Mouse (Mus musculus) hindbrain, embryonic 15.5 days (tissue): ENCODE results near the gene Eif3c. TPM values are rescaled to one million over a fixed set of nuclear protein-coding genes. Genes with fewer than 3 reads are reported as not detected.

Experiments
- ATAC-seq: fragments of 200-750 bp; cut with Nextera tagmentation; 2 replicates; pipeline ENCODE4 v1.8.0; 2017; ENCODE audit warnings: low read depth, moderate number of reproducible peaks, moderate TSS enrichment; ENCODE audit not compliant: low FRiP score
- H3K27ac ChIP-seq: fragments of 300-500 bp; sonication (generic); replicated peaks from 2 replicates; pipeline ENCODE4 v1.5.1; 2015; ENCODE audit warnings: mild to moderate bottlenecking, inconsistent platforms
- H3K27me3 ChIP-seq: fragments of 300-500 bp; sonication (generic); 2 replicates; pipeline ENCODE4 v1.6.1; 2015; ENCODE audit warnings: control low read depth, inconsistent platforms
- H3K36me3 ChIP-seq: fragments of 300-500 bp; sonication (generic); 2 replicates; pipeline ENCODE4 v1.6.1; 2015; ENCODE audit warnings: control low read depth, inconsistent platforms
- H3K4me1 ChIP-seq: fragments of 300-500 bp; sonication (generic); replicated peaks from 2 replicates; pipeline ENCODE4 v1.6.1; 2015; ENCODE audit warnings: control low read depth, inconsistent platforms
- H3K4me2 ChIP-seq: fragments of 300-500 bp; sonication (generic); 2 replicates; pipeline ENCODE4 v1.6.1; 2015; ENCODE audit warnings: moderate library complexity, mild to moderate bottlenecking, inconsistent platforms
- H3K4me3 ChIP-seq: fragments of 300-500 bp; sonication (generic); 2 replicates; pipeline ENCODE4 v1.5.1; 2015; ENCODE audit warnings: mild to moderate bottlenecking, inconsistent platforms
- H3K9ac ChIP-seq: fragments of 300-500 bp; sonication (generic); 2 replicates; pipeline ENCODE4 v1.6.1; 2015; ENCODE audit warnings: inconsistent platforms
- H3K9me3 ChIP-seq: fragments of 300-500 bp; sonication (generic); 2 replicates; pipeline ENCODE4 v1.6.1; 2016; ENCODE audit warnings: control low read depth, inconsistent platforms
- WGBS: fragments of 180-500 bp; shearing (Covaris S2); methylation state at CpG from one replicate; pipeline ENCODE4 v1.1.7; 2015; 5-methylcytosine and 5-hydroxymethylcytosine counted together
- polyA plus RNA-seq: library from polyadenylated mRNA; unstranded; fragments of >200 nt; fragmentation: Nextera tagmentation; extraction: Ambion mirVana; gene quantifications from 2 replicates; pipeline ENCODE4 v1.2.1, GENCODE M21; 2015

The Eif3c gene
- polyA plus RNA-seq: 176 and 179 TPM in 2 replicates

- WGBS: under 1% methylated on average over 46 of the region's 46 CpGs
- H3K27me3 ChIP-seq: no peaks in the 10 kb centered on the region
- no peaks in the 10 kb centered on the region for H3K9me3 ChIP-seq
- peak within 1 kb of the TSS; percentile 98 for H3K4me3 ChIP-seq
- H3K4me2 ChIP-seq: peak within 1 kb of the TSS; percentile 75
- H3K27ac ChIP-seq: peak within 1 kb of the TSS; percentile 84
- H3K4me1 ChIP-seq: peaks cover 12% of the 10 kb centered on the region
- H3K36me3 ChIP-seq: peaks cover 25% of the 10 kb centered on the region
- ATAC-seq: peak; percentile 95
- H3K9ac ChIP-seq: peak within 1 kb of the TSS; percentile 87
Observed at GRCm38 (mm10) chr7:126566094-126566765, at the start of gene Eif3c. TSS of gene Eif3c (minus strand) at chr7:126566411.

- no peaks in the 10 kb centered on the region for H3K27me3 ChIP-seq
- no peak overlapping the region for H3K27ac ChIP-seq
- no peak overlapping the region for H3K9ac ChIP-seq
- ATAC-seq: no peak
- no peak overlapping the region for H3K4me2 ChIP-seq
- no peaks in the 10 kb centered on the region for H3K9me3 ChIP-seq
- WGBS: 78% methylated on average over 3 of the region's 3 CpGs
- H3K36me3 ChIP-seq: no peaks in the 10 kb centered on the region
- H3K4me1 ChIP-seq: no peaks in the 10 kb centered on the region
- no peak overlapping the region for H3K4me3 ChIP-seq
Observed at GRCm38 (mm10) chr7:126612736-126613135, 46.5 kb upstream of the Eif3c start.

- no peaks in the 10 kb centered on the region for H3K27me3 ChIP-seq
- H3K9me3 ChIP-seq: no peaks in the 10 kb centered on the region
- no peak overlapping the region for H3K9ac ChIP-seq
- 88% methylated on average over 5 of the region's 5 CpGs for WGBS
- no peak overlapping the region for H3K27ac ChIP-seq
- H3K4me1 ChIP-seq: no peaks in the 10 kb centered on the region
- no peaks in the 10 kb centered on the region for H3K36me3 ChIP-seq
- no peak overlapping the region for H3K4me3 ChIP-seq
- H3K4me2 ChIP-seq: no peak overlapping the region
- ATAC-seq: no peak
Observed at GRCm38 (mm10) chr7:126607796-126608195, 41.6 kb upstream of the Eif3c start.

GRCm38 (mm10) chr7:126607064-126607463 is 40.9 kb upstream of the Eif3c start:
- ATAC-seq: no peak
- Histone ChIP-seq H3K9ac (no peak overlapping the region), H3K9me3 (no peaks in the 10 kb centered on the region), H3K4me3 (no peak overlapping the region), H3K4me1 (no peaks in the 10 kb centered on the region), H3K4me2 (no peak overlapping the region), H3K36me3 (no peaks in the 10 kb centered on the region), H3K27me3 (no peaks in the 10 kb centered on the region), H3K27ac (no peak overlapping the region)
- 86% methylated on average over 3 of the region's 3 CpGs for WGBS

- no peak for ATAC-seq
- WGBS: 89% methylated on average over 5 of the region's 5 CpGs
- no peak overlapping the region for H3K4me3 ChIP-seq
Observed at GRCm38 (mm10) chr7:126606611-126607010, 40.4 kb upstream of the Eif3c start.

GRCm38 (mm10) chr7:126602650-126603049 is 36.4 kb upstream of the Eif3c start:
- 84% methylated on average over 3 of the region's 3 CpGs for WGBS
- H3K9ac ChIP-seq: no peak overlapping the region
- no peak overlapping the region for H3K27ac ChIP-seq
- H3K4me2 ChIP-seq: no peak overlapping the region
- H3K27me3 ChIP-seq: no peaks in the 10 kb centered on the region
- no peaks in the 10 kb centered on the region for H3K4me1 ChIP-seq
- no peaks in the 10 kb centered on the region for H3K36me3 ChIP-seq
- ATAC-seq: no peak
- H3K4me3 ChIP-seq: no peak overlapping the region
- no peaks in the 10 kb centered on the region for H3K9me3 ChIP-seq

More at GRCm38 (mm10) chr7:126606611-126607010, 40.4 kb upstream of the Eif3c start:
- Histone ChIP-seq H3K4me1 (no peaks in the 10 kb centered on the region), H3K36me3 (no peaks in the 10 kb centered on the region), H3K27ac (no peak overlapping the region), H3K9ac (no peak overlapping the region), H3K4me2 (no peak overlapping the region), H3K27me3 (no peaks in the 10 kb centered on the region), H3K9me3 (no peaks in the 10 kb centered on the region)

- Histone ChIP-seq H3K36me3 (no peaks in the 10 kb centered on the region), H3K9ac (no peak overlapping the region), H3K4me2 (no peak overlapping the region), H3K27me3 (no peaks in the 10 kb centered on the region), H3K4me1 (no peaks in the 10 kb centered on the region), H3K9me3 (no peaks in the 10 kb centered on the region), H3K27ac (no peak overlapping the region), H3K4me3 (no peak overlapping the region)
- ATAC-seq: no peak
- 43% methylated on average over 5 of the region's 5 CpGs for WGBS
Observed at GRCm38 (mm10) chr7:126601896-126602295, 35.7 kb upstream of the Eif3c start.

- 84% methylated on average over 6 of the region's 6 CpGs for WGBS
- Histone ChIP-seq H3K36me3 (no peaks in the 10 kb centered on the region), H3K4me1 (no peaks in the 10 kb centered on the region), H3K9me3 (no peaks in the 10 kb centered on the region), H3K4me3 (no peak overlapping the region), H3K4me2 (no peak overlapping the region), H3K27me3 (no peaks in the 10 kb centered on the region), H3K9ac (no peak overlapping the region), H3K27ac (no peak overlapping the region)
- ATAC-seq: no peak
Observed at GRCm38 (mm10) chr7:126598919-126599318, 32.7 kb upstream of the Eif3c start.

- no peak overlapping the region for H3K9ac ChIP-seq
- H3K27me3 ChIP-seq: no peaks in the 10 kb centered on the region
- no peak overlapping the region for H3K4me2 ChIP-seq
- no peaks in the 10 kb centered on the region for H3K4me1 ChIP-seq
- WGBS: 69% methylated on average over 6 of the region's 6 CpGs
- ATAC-seq: no peak
- no peaks in the 10 kb centered on the region for H3K36me3 ChIP-seq
- H3K27ac ChIP-seq: no peak overlapping the region
- H3K9me3 ChIP-seq: no peaks in the 10 kb centered on the region
- H3K4me3 ChIP-seq: no peak overlapping the region
Observed at GRCm38 (mm10) chr7:126596414-126596813, 30.2 kb upstream of the Eif3c start.

- no peak for ATAC-seq
- WGBS: 79% methylated on average over 5 of the region's 5 CpGs
Observed at GRCm38 (mm10) chr7:126595890-126596289, 29.7 kb upstream of the Eif3c start.

GRCm38 (mm10) chr7:126594862-126595561 is 28.8 kb upstream of the Eif3c start, which contains the start of gene Il27:
TSS of gene Il27 (minus strand) at chr7:126594941.
- no peak for ATAC-seq
- Histone ChIP-seq H3K27ac (no peak within 1 kb of the TSS), H3K9ac (no peak within 1 kb of the TSS), H3K4me1 (no peaks in the 10 kb centered on the region), H3K36me3 (no peaks in the 10 kb centered on the region), H3K4me2 (no peak within 1 kb of the TSS), H3K9me3 (no peaks in the 10 kb centered on the region), H3K4me3 (no peak within 1 kb of the TSS), H3K27me3 (no peaks in the 10 kb centered on the region)
- 85% methylated on average over 11 of the region's 11 CpGs for WGBS

More at GRCm38 (mm10) chr7:126595890-126596289, 29.7 kb upstream of the Eif3c start:
- no peaks in the 10 kb centered on the region for H3K27me3 ChIP-seq
- H3K4me2 ChIP-seq: no peak overlapping the region
- no peak overlapping the region for H3K9ac ChIP-seq
- no peak overlapping the region for H3K4me3 ChIP-seq
- H3K36me3 ChIP-seq: no peaks in the 10 kb centered on the region
- H3K4me1 ChIP-seq: no peaks in the 10 kb centered on the region
- H3K27ac ChIP-seq: no peak overlapping the region
- H3K9me3 ChIP-seq: no peaks in the 10 kb centered on the region

- no peaks in the 10 kb centered on the region for H3K9me3 ChIP-seq
- no peak for ATAC-seq
Observed at GRCm38 (mm10) chr7:126587779-126588178, 21.6 kb upstream of the Eif3c start.

More at GRCm38 (mm10) chr7:126587779-126588178, 21.6 kb upstream of the Eif3c start:
- Histone ChIP-seq H3K27me3 (peaks cover 3% of the 10 kb centered on the region), H3K36me3 (no peaks in the 10 kb centered on the region), H3K9ac (peak overlapping the region; percentile 21; the same call in 1 of the 2 replicates), H3K4me3 (no peak overlapping the region), H3K4me1 (peaks cover 7% of the 10 kb centered on the region), H3K27ac (no peak overlapping the region), H3K4me2 (peak overlapping the region; percentile 39)
- 6% methylated on average over 16 of the region's 16 CpGs for WGBS
